Mouse (Mus musculus): Measurements from ENCODE around the gene Abr. TPM values are rescaled to one million over a fixed set of nuclear protein-coding genes. Genes with fewer than 3 reads are reported as not detected.

Gene Abr
- polyA plus RNA-seq, 1 experiment: 158 TPM

DNA sequence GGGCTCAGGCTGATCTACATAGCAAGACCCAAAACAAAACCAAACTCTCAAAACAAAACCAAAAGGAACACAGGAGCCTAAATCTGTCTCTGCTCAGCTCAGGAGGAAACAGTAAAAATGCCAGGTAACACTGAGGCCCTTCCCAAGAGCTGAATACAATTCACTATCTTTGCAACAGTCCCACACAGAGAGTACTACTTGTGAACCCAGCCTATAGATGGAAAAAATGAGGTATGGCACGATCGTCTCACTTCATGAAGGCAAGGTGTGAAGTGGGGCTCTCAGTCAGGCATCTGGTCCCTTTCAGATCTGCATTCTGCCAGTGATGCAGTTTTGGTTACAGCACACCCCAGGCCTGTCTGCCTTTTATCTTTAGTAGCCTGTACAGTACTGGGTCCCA, 138.1 kb downstream of the Abr start:
- peaks cover 68% of the 10 kb centered on the region for H3K4me1 ChIP-seq (ENCODE audit: control insufficient read depth, insufficient read depth, low read length)
- H3K4me3 ChIP-seq (ENCODE audit: insufficient read depth, low read length): no peak overlapping the region
- H3K27ac ChIP-seq (ENCODE audit: insufficient read depth, low read depth, low read length): peak overlapping the region; percentile 87; the same call in 1 of the 2 replicates
- TF ChIP-seq CTCF (IDR thresholded peaks at IDR 0.05; ENCODE audit: low read depth, low read length): no peak
- no peak for TF ChIP-seq POLR2A (IDR thresholded peaks at IDR 0.05; ENCODE audit: borderline replicate concordance, low read depth, low read length)

DNA sequence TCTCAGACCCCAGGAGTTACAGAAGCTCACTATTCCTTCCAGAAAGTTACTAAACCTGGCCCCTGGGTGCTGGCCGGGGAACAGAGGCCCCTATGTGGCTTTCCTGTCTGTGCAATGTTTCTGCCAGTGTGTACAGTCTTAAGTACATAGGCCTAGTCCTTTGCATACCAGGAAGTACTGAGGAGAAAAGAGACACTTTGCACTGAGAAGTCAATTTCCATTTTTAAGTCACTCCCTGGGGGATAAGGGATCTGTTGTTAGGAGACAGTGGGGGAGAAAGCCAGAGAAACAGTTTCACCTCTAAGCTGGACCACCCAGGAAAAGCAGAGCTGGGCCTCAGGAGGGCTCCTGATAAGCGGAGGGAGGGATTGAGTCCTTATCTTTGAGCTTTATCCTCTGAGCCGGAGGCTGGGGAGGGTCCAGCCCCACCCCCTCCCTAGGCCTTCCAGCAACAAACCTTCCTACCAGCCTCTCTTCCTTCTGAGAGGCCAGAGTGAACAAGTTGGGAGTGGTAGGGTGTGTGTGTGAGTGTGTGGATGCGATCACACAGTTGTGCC, 138.9 kb downstream of the Abr start:
- no peak for TF ChIP-seq CTCF (IDR thresholded peaks at IDR 0.05; ENCODE audit: low read depth, low read length)
- no peak for TF ChIP-seq POLR2A (IDR thresholded peaks at IDR 0.05; ENCODE audit: borderline replicate concordance, low read depth, low read length)
- H3K4me3 ChIP-seq (ENCODE audit: insufficient read depth, low read length): no peak overlapping the region
- H3K27ac ChIP-seq (ENCODE audit: insufficient read depth, low read depth, low read length): peak overlapping the region; percentile 87
- H3K4me1 ChIP-seq (ENCODE audit: control insufficient read depth, insufficient read depth, low read length): peaks cover 76% of the 10 kb centered on the region

DNA sequence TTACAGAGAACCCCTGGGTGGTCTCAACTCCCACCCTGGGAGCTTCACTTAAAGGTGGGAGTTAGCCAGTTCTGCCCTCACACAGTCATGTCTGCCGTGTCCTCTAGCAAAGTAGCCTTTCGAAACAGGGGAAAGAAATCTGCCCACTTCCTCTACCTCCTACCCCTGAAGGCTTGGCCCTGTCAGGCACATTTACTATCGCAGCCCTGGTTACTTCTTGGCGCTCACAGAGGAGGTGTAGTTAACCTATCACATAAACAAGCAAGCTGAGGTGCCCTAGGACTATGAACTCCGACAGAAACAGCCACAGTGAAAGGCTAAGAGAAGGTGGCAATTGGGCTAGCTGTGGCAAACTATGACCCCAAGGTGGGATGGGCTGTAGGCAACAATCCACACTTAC, 139.4 kb downstream of the Abr start:
- Histone ChIP-seq H3K4me1 (ENCODE audit: control insufficient read depth, insufficient read depth, low read length) (peaks cover 79% of the 10 kb centered on the region), H3K4me3 (ENCODE audit: insufficient read depth, low read length) (no peak overlapping the region), H3K27ac (ENCODE audit: insufficient read depth, low read depth, low read length) (peak overlapping the region; percentile 87)
- TF ChIP-seq POLR2A (IDR thresholded peaks at IDR 0.05; ENCODE audit: borderline replicate concordance, low read depth, low read length) (no peak), CTCF (IDR thresholded peaks at IDR 0.05; ENCODE audit: low read depth, low read length) (no peak)

GRCm38 (mm10) chr11:76482183-76482582, 139.9 kb downstream of the Abr start:
- peak overlapping the region; percentile 87 for H3K27ac ChIP-seq (ENCODE audit: insufficient read depth, low read depth, low read length)
- no peak overlapping the region for H3K4me3 ChIP-seq (ENCODE audit: insufficient read depth, low read length)

DNA sequence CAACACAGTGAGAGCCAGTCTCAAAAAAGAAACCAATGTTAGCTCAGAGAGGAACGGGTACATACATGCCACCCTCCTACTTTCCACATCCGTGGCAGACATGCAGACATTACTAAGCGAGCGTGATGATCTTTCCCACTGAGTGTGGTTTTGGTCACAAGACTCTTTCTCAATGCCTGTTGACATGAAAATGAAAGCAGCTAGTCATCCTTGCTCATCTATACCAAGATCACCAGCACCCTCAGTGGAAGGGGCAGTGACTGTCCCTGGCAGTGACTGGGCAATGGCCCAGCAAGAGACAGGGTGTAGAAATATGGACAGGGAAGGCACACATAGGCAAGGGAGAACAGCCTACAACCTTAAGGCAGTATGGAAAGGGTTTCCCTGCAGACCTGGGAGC, 142.4 kb downstream of the Abr start:
- TF ChIP-seq CTCF (IDR thresholded peaks at IDR 0.05; ENCODE audit: low read depth, low read length) (no peak), POLR2A (IDR thresholded peaks at IDR 0.05; ENCODE audit: borderline replicate concordance, low read depth, low read length) (no peak)
- Histone ChIP-seq H3K4me1 (ENCODE audit: control insufficient read depth, insufficient read depth, low read length) (peaks cover 66% of the 10 kb centered on the region), H3K27ac (ENCODE audit: insufficient read depth, low read depth, low read length) (peak overlapping the region; percentile 87), H3K4me3 (ENCODE audit: insufficient read depth, low read length) (peak overlapping the region; percentile 31)

More at GRCm38 (mm10) chr11:76482183-76482582, 139.9 kb downstream of the Abr start:
- H3K4me1 ChIP-seq (ENCODE audit: control insufficient read depth, insufficient read depth, low read length): peaks cover 84% of the 10 kb centered on the region
- TF ChIP-seq CTCF (IDR thresholded peaks at IDR 0.05; ENCODE audit: low read depth, low read length) (no peak), POLR2A (IDR thresholded peaks at IDR 0.05; ENCODE audit: borderline replicate concordance, low read depth, low read length) (no peak)

GRCm38 (mm10) chr11:76478676-76479655, 143.1 kb downstream of the Abr start:
- Histone ChIP-seq H3K27ac (ENCODE audit: insufficient read depth, low read depth, low read length) (peak overlapping the region; percentile 87), H3K4me3 (ENCODE audit: insufficient read depth, low read length) (peak overlapping the region; percentile 31), H3K4me1 (ENCODE audit: control insufficient read depth, insufficient read depth, low read length) (peaks cover 62% of the 10 kb centered on the region)
- no peak for TF ChIP-seq CTCF (IDR thresholded peaks at IDR 0.05; ENCODE audit: low read depth, low read length)
- no peak for TF ChIP-seq POLR2A (IDR thresholded peaks at IDR 0.05; ENCODE audit: borderline replicate concordance, low read depth, low read length)

- TF ChIP-seq POLR2A (IDR thresholded peaks at IDR 0.05; ENCODE audit: borderline replicate concordance, low read depth, low read length) (no peak), CTCF (IDR thresholded peaks at IDR 0.05; ENCODE audit: low read depth, low read length) (no peak)
- no peak overlapping the region for H3K4me3 ChIP-seq (ENCODE audit: insufficient read depth, low read length)
- peaks cover 46% of the 10 kb centered on the region for H3K4me1 ChIP-seq (ENCODE audit: control insufficient read depth, insufficient read depth, low read length)
- H3K27ac ChIP-seq (ENCODE audit: insufficient read depth, low read depth, low read length): no peak overlapping the region
Measured at GRCm38 (mm10) chr11:76477095-76477525, 145.0 kb downstream of the Abr start.

DNA sequence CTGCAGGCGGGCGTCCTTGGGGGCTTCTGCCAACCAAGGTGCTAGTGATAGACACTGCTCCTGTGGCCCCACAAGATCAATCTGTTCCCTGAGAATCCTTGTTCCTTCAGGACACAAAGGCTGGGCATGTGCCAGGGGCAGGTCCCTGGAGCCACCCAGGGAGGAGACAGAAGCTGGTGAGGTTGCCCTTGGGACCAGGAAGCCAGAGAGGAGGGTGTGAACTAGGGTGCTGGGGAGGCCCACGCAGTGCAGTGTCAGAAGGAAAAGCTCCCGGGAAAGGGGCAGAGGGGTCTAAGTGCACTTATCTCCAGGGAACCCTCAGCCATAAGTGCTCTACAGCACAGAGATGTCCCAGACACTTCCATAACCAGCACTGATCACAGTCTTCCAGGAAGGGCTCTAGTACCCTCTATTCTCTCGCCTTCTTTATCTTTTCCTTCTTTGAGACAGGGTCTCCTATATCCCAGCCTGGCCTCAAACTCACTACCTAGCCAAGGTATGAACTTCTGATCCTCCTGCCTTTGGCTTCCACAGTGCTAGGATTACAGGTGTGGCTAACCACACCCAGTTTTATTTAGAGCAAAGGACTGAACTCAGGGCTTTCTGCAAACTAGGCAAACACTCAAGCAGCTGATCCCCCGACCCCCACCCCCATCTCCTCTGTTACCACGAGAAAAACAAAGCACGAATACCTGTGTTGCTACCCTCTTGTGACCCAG, 145.6 kb downstream of the Abr start:
- Histone ChIP-seq H3K4me3 (ENCODE audit: insufficient read depth, low read length) (no peak overlapping the region), H3K4me1 (ENCODE audit: control insufficient read depth, insufficient read depth, low read length) (peaks cover 40% of the 10 kb centered on the region), H3K27ac (ENCODE audit: insufficient read depth, low read depth, low read length) (no peak overlapping the region)
- TF ChIP-seq POLR2A (IDR thresholded peaks at IDR 0.05; ENCODE audit: borderline replicate concordance, low read depth, low read length): no peak
- no peak for TF ChIP-seq CTCF (IDR thresholded peaks at IDR 0.05; ENCODE audit: low read depth, low read length)

- Histone ChIP-seq H3K4me3 (ENCODE audit: insufficient read depth, low read length) (no peak overlapping the region), H3K27ac (ENCODE audit: insufficient read depth, low read depth, low read length) (no peak overlapping the region), H3K4me1 (ENCODE audit: control insufficient read depth, insufficient read depth, low read length) (peaks cover 38% of the 10 kb centered on the region)
- TF ChIP-seq CTCF (IDR thresholded peaks at IDR 0.05; ENCODE audit: low read depth, low read length) (no peak), POLR2A (IDR thresholded peaks at IDR 0.05; ENCODE audit: borderline replicate concordance, low read depth, low read length) (no peak)
Measured at GRCm38 (mm10) chr11:76472617-76473016, 149.5 kb downstream of the Abr start.

Data from bone marrow macrophage, adult 2 months (primary cell).